7 mouse cellular contexts compared by ENCODE assay signal in the genomic region with DNA sequence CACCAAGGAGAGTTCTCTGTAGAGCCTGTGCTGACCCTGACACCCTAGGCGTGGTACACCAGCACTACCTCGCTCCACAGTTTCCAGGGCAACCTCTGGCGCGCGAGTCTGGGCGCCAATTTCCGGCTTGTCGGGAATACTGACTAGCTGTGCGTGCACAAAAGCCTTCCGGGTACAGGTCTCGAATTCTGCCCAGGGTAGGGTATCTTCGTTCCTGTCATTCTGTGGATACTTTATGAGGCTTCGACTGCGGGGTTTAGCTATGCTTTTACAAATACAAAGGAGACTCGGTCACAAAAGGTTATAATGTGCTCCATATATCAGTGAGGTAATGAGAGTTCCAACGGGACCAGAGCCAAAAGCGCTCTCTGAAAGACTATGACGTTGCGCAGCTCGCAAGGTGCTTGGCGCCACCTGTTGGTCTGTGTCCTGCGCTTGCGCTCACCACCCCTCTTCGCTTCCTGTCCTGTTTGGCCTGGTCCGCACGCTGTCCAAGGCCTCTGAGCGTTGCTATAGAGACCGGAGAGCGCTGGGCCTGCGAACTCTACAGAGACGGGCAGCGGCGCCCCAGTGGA. TPM values are rescaled to one million over a fixed set of nuclear protein-coding genes. Genes with fewer than 3 reads are reported as not detected.
DNase-seq lines count a peak whose midpoint lies in the region; ATAC-seq and TF ChIP-seq lines count a peak whose summit lies in the region.

A gene (minus strand): TSS at position 153 of the 575 bp plus-strand sequence.
A gene (plus strand): TSS at position 265 of the 575 bp plus-strand sequence.

- WGBS in intestine, postnatal 0 days = under 1% methylated on average over 33 of the region's 33 CpGs
- WGBS in midbrain, embryonic 12.5 days = under 1% methylated on average over 33 of the region's 33 CpGs
- WGBS in small intestine, adult 2 months = under 1% methylated on average over 33 of the region's 33 CpGs

- peak within 1 kb of the TSS; percentile 88 for H3K4me2 ChIP-seq in intestine, postnatal 0 days (replicated peaks; ENCODE audit: low read depth)
- peak within 1 kb of the TSS; percentile 77 for H3K4me2 ChIP-seq in midbrain, embryonic 12.5 days (replicated peaks)

- no peaks in the 10 kb centered on the region for H3K9me3 ChIP-seq in intestine, postnatal 0 days (ENCODE audit: control insufficient read depth)
- no peaks in the 10 kb centered on the region for H3K9me3 ChIP-seq in midbrain, embryonic 12.5 days

- peak; percentile 95 for TF ChIP-seq CTCF in intestine, postnatal 0 days (IDR thresholded peaks at IDR 0.05; ENCODE audit: low read depth)
- peak; percentile 98 for TF ChIP-seq CTCF in small intestine, adult 2 months (IDR thresholded peaks at IDR 0.05; ENCODE audit: extremely low read depth, insufficient read length, insufficient replicate concordance, low read depth, low read length)

- H3K27me3 ChIP-seq in intestine, postnatal 0 days (replicated peaks; ENCODE audit: control insufficient read depth, insufficient read depth, low read length) = no peaks in the 10 kb centered on the region
- H3K27me3 ChIP-seq in midbrain, embryonic 12.5 days = no peaks in the 10 kb centered on the region
- H3K27me3 ChIP-seq in small intestine, adult 2 months (ENCODE audit: control insufficient read depth, insufficient read depth, low read length) = no peaks in the 10 kb centered on the region

- peaks cover 37% of the 10 kb centered on the region for H3K36me3 ChIP-seq in intestine, postnatal 0 days (ENCODE audit: control insufficient read depth, insufficient read depth)
- peaks cover 46% of the 10 kb centered on the region for H3K36me3 ChIP-seq in midbrain, embryonic 12.5 days
- peaks cover 25% of the 10 kb centered on the region for H3K36me3 ChIP-seq in small intestine, adult 2 months (ENCODE audit: control insufficient read depth, insufficient read depth, low read length)

- H3K4me1 ChIP-seq in intestine, postnatal 0 days (replicated peaks; ENCODE audit: control insufficient read depth, insufficient read depth, low read length) = no peaks in the 10 kb centered on the region
- peaks cover 16% of the 10 kb centered on the region for H3K4me1 ChIP-seq in midbrain, embryonic 12.5 days
- H3K4me1 ChIP-seq in small intestine, adult 2 months (ENCODE audit: control insufficient read depth, insufficient read depth, insufficient read length, low read length) = no peaks in the 10 kb centered on the region

- DNase-seq in adrenal gland, adult 8-10 months = peak; percentile 95
- peak; percentile 90 for DNase-seq in embryo, embryonic 9.5 days (ENCODE audit: extremely low spot score)
- peak; percentile 73 to 93 for DNase-seq in gastrocnemius, postnatal 4 days (ENCODE audit: low spot score in 2 of 2)
- DNase-seq in left cerebral cortex, postnatal 4 days = peak; percentile 94

- intact Hi-C loops in left cerebral cortex, postnatal 4 days (cut with DNase I) = no loop called here

- peak; percentile 52; the same call in 1 of the 2 replicates for TF ChIP-seq POLR2A in small intestine, adult 2 months (IDR thresholded peaks at IDR 0.05; ENCODE audit: low read depth, low read length)

- peak within 1 kb of the TSS; percentile 56 for H3K4me3 ChIP-seq in intestine, postnatal 0 days (ENCODE audit: low read depth, low read length)
- peak within 1 kb of the TSS; percentile 59 for H3K4me3 ChIP-seq in midbrain, embryonic 12.5 days
- H3K4me3 ChIP-seq in small intestine, adult 2 months (ENCODE audit: low read depth, low read length) = peak within 1 kb of the TSS; percentile 71

- peak within 1 kb of the TSS; percentile 64 for H3K9ac ChIP-seq in intestine, postnatal 0 days (ENCODE audit: low read depth, low read length)
- peak within 1 kb of the TSS; percentile 69 for H3K9ac ChIP-seq in midbrain, embryonic 12.5 days (replicated peaks)

- peak within 1 kb of the TSS; percentile 54; the same call in 1 of the 2 replicates for H3K27ac ChIP-seq in intestine, postnatal 0 days (ENCODE audit: low read depth, low read length)
- H3K27ac ChIP-seq in midbrain, embryonic 12.5 days (replicated peaks) = peak within 1 kb of the TSS; percentile 67
- H3K27ac ChIP-seq in small intestine, adult 2 months (ENCODE audit: insufficient read depth, low read depth, low read length) = peak within 1 kb of the TSS; percentile 67

- peak; percentile 98 for ATAC-seq in intestine, postnatal 0 days
- peak; percentile 98 for ATAC-seq in midbrain, embryonic 12.5 days (ENCODE audit: low FRiP score, low read depth)

RNA-seq across cellular contexts. Expression of the first gene that starts in this region (rescaled TPM):
- total RNA-seq in adrenal gland, adult 8-10 months (2022) = 1 to 10 TPM; 3.6 to 9.3 (median 5.5) TPM
- total RNA-seq in gastrocnemius, postnatal 4 days (2021) = 1 to 10 TPM; 3.1 to 5.6 TPM
- polyA plus RNA-seq in intestine, postnatal 0 days (2015; fragmentation: Nextera tagmentation; extraction: Ambion mirVana) = 5.5 and 6.4 TPM in 2 replicates
- total RNA-seq in left cerebral cortex, postnatal 4 days (2021) = 1 to 10 TPM; 7.0 to 9.4 TPM
- 5.7 and 7.5 TPM in 2 replicates for polyA plus RNA-seq in midbrain, embryonic 12.5 days (2016; fragmentation: Nextera tagmentation; extraction: Ambion mirVana)
- 6.9 and 9.1 TPM in 2 replicates for polyA plus RNA-seq in small intestine, adult 2 months (2012; rRNA removed)

RNA-seq across cellular contexts. Expression of the second gene that starts in this region (rescaled TPM):
- total RNA-seq in adrenal gland, adult 8-10 months (2022) = 10 to 100 TPM; 20.5 to 26.2 (median 22.8) TPM
- total RNA-seq in gastrocnemius, postnatal 4 days (2021) = 10 to 100 TPM; 12.3 to 13.3 TPM
- 9.1 and 9.2 TPM in 2 replicates for polyA plus RNA-seq in intestine, postnatal 0 days (2015; fragmentation: Nextera tagmentation; extraction: Ambion mirVana)
- 10 to 100 TPM; 34.9 to 41.9 TPM for total RNA-seq in left cerebral cortex, postnatal 4 days (2021)
- 24.9 and 25.8 TPM in 2 replicates for polyA plus RNA-seq in midbrain, embryonic 12.5 days (2016; fragmentation: Nextera tagmentation; extraction: Ambion mirVana)
- polyA plus RNA-seq in small intestine, adult 2 months (2012; rRNA removed) = 0.89 and 2.7 TPM in 2 replicates

Comparison
In these comparisons a context has a peak if more than half of its experiments do, and no peak if none do; other contexts are left out.
1. Peak in every context shown above with its lines: DNase-seq, ATAC-seq, H3K4me3 ChIP-seq and H3K27ac ChIP-seq.